Mouse (Mus musculus): ENCODE data around the gene Ror1. TPM values are rescaled to one million over a fixed set of nuclear protein-coding genes. Genes with fewer than 3 reads are reported as not detected.
A peak's percentile ranks its signal among the peaks of the same experiment; 100 is the strongest.

The Ror1 gene
- polyA plus RNA-seq, 1 experiment from 2014 or later: 6.4 TPM

- H3K4me2 ChIP-seq (ENCODE audit: low read depth, low read length): no peak overlapping the region
- WGBS: 64% methylated on average over 3 of the region's 3 CpGs
- H3K27me3 ChIP-seq (ENCODE audit: control insufficient read depth, insufficient read depth, low read length): no peaks in the 10 kb centered on the region
- no peak overlapping the region for H3K9ac ChIP-seq (ENCODE audit: low read length)
- H3K36me3 ChIP-seq (ENCODE audit: control insufficient read depth, insufficient read depth, low read length): no peaks in the 10 kb centered on the region
- ATAC-seq (ENCODE audit: insufficient read depth, low FRiP score): no peak
- H3K4me3 ChIP-seq (replicated peaks; ENCODE audit: low read length): no peak overlapping the region
- H3K27ac ChIP-seq (ENCODE audit: low read length): no peak overlapping the region
- H3K9me3 ChIP-seq (replicated peaks; ENCODE audit: control insufficient read depth, low read length): no peaks in the 10 kb centered on the region
- H3K4me1 ChIP-seq (ENCODE audit: control insufficient read depth, insufficient read depth, low read length): peaks cover 13% of the 10 kb centered on the region; the same call in 1 of the 2 replicates
Measured at GRCm38 (mm10) chr4:100166871-100167270, 71.3 kb downstream of the Ror1 start.

- Histone ChIP-seq H3K4me2 (ENCODE audit: low read depth, low read length) (peak overlapping the region; percentile 28; the same call in 1 of the 2 replicates), H3K27me3 (ENCODE audit: control insufficient read depth, insufficient read depth, low read length) (no peaks in the 10 kb centered on the region), H3K9ac (ENCODE audit: low read length) (no peak overlapping the region), H3K36me3 (ENCODE audit: control insufficient read depth, insufficient read depth, low read length) (no peaks in the 10 kb centered on the region), H3K27ac (ENCODE audit: low read length) (no peak overlapping the region), H3K4me3 (replicated peaks; ENCODE audit: low read length) (no peak overlapping the region), H3K4me1 (ENCODE audit: control insufficient read depth, insufficient read depth, low read length) (peaks cover 13% of the 10 kb centered on the region; the same call in 1 of the 2 replicates), H3K9me3 (replicated peaks; ENCODE audit: control insufficient read depth, low read length) (no peaks in the 10 kb centered on the region)
- WGBS: 55% methylated on average over 5 of the region's 5 CpGs
- no peak for ATAC-seq (ENCODE audit: insufficient read depth, low FRiP score)
Measured at GRCm38 (mm10) chr4:100169683-100170082, 74.1 kb downstream of the Ror1 start.

- WGBS: 48% methylated on average over 14 of the region's 14 CpGs
- Histone ChIP-seq H3K9ac (ENCODE audit: low read length) (no peak overlapping the region), H3K9me3 (replicated peaks; ENCODE audit: control insufficient read depth, low read length) (no peaks in the 10 kb centered on the region), H3K4me3 (replicated peaks; ENCODE audit: low read length) (no peak overlapping the region; the same call in 1 of the 2 replicates), H3K36me3 (ENCODE audit: control insufficient read depth, insufficient read depth, low read length) (no peaks in the 10 kb centered on the region), H3K27ac (ENCODE audit: low read length) (no peak overlapping the region), H3K27me3 (ENCODE audit: control insufficient read depth, insufficient read depth, low read length) (no peaks in the 10 kb centered on the region), H3K4me2 (ENCODE audit: low read depth, low read length) (peak overlapping the region; percentile 28), H3K4me1 (ENCODE audit: control insufficient read depth, insufficient read depth, low read length) (peaks cover 10% of the 10 kb centered on the region; the same call in 1 of the 2 replicates)
- no peak for ATAC-seq (ENCODE audit: insufficient read depth, low FRiP score)
Measured at GRCm38 (mm10) chr4:100170161-100170650, 74.6 kb downstream of the Ror1 start.

GRCm38 (mm10) chr4:100170743-100171142 lies 75.2 kb downstream of the Ror1 start:
- Histone ChIP-seq H3K27me3 (ENCODE audit: control insufficient read depth, insufficient read depth, low read length) (no peaks in the 10 kb centered on the region), H3K4me2 (ENCODE audit: low read depth, low read length) (no peak overlapping the region), H3K4me1 (ENCODE audit: control insufficient read depth, insufficient read depth, low read length) (peaks cover 6% of the 10 kb centered on the region; the same call in 1 of the 2 replicates), H3K36me3 (ENCODE audit: control insufficient read depth, insufficient read depth, low read length) (no peaks in the 10 kb centered on the region), H3K9ac (ENCODE audit: low read length) (no peak overlapping the region), H3K9me3 (replicated peaks; ENCODE audit: control insufficient read depth, low read length) (no peaks in the 10 kb centered on the region), H3K27ac (ENCODE audit: low read length) (no peak overlapping the region), H3K4me3 (replicated peaks; ENCODE audit: low read length) (no peak overlapping the region)
- ATAC-seq (ENCODE audit: insufficient read depth, low FRiP score): no peak
- WGBS: 62% methylated on average over 5 of the region's 5 CpGs

GRCm38 (mm10) chr4:100171483-100171898 lies 75.9 kb downstream of the Ror1 start:
- H3K27ac ChIP-seq (ENCODE audit: low read length): no peak overlapping the region
- H3K4me1 ChIP-seq (ENCODE audit: control insufficient read depth, insufficient read depth, low read length): peaks cover 5% of the 10 kb centered on the region; the same call in 1 of the 2 replicates
- no peaks in the 10 kb centered on the region for H3K9me3 ChIP-seq (replicated peaks; ENCODE audit: control insufficient read depth, low read length)
- no peaks in the 10 kb centered on the region for H3K36me3 ChIP-seq (ENCODE audit: control insufficient read depth, insufficient read depth, low read length)
- no peaks in the 10 kb centered on the region for H3K27me3 ChIP-seq (ENCODE audit: control insufficient read depth, insufficient read depth, low read length)
- WGBS: 44% methylated on average over 5 of the region's 5 CpGs
- no peak overlapping the region for H3K9ac ChIP-seq (ENCODE audit: low read length)
- H3K4me2 ChIP-seq (ENCODE audit: low read depth, low read length): no peak overlapping the region
- no peak overlapping the region for H3K4me3 ChIP-seq (replicated peaks; ENCODE audit: low read length)
- ATAC-seq (ENCODE audit: insufficient read depth, low FRiP score): no peak

GRCm38 (mm10) chr4:100175594-100175993 lies 80.0 kb downstream of the Ror1 start:
- no peaks in the 10 kb centered on the region for H3K4me1 ChIP-seq (ENCODE audit: control insufficient read depth, insufficient read depth, low read length)
- no peak overlapping the region for H3K9ac ChIP-seq (ENCODE audit: low read length)
- no peak overlapping the region for H3K4me2 ChIP-seq (ENCODE audit: low read depth, low read length)
- H3K4me3 ChIP-seq (replicated peaks; ENCODE audit: low read length): no peak overlapping the region
- 90% methylated on average over 7 of the region's 7 CpGs for WGBS
- H3K9me3 ChIP-seq (replicated peaks; ENCODE audit: control insufficient read depth, low read length): no peaks in the 10 kb centered on the region
- H3K36me3 ChIP-seq (ENCODE audit: control insufficient read depth, insufficient read depth, low read length): no peaks in the 10 kb centered on the region
- H3K27ac ChIP-seq (ENCODE audit: low read length): no peak overlapping the region
- ATAC-seq (ENCODE audit: insufficient read depth, low FRiP score): no peak
- no peaks in the 10 kb centered on the region for H3K27me3 ChIP-seq (ENCODE audit: control insufficient read depth, insufficient read depth, low read length)

GRCm38 (mm10) chr4:100178316-100178715 lies 82.7 kb downstream of the Ror1 start:
- whole genome bisulfite sequencing: 71% methylated on average over 3 of the region's 3 CpGs
- Histone ChIP-seq H3K27me3 (ENCODE audit: control insufficient read depth, insufficient read depth, low read length) (no peaks in the 10 kb centered on the region), H3K4me2 (ENCODE audit: low read depth, low read length) (no peak overlapping the region), H3K27ac (ENCODE audit: low read length) (no peak overlapping the region), H3K9ac (ENCODE audit: low read length) (no peak overlapping the region), H3K4me3 (replicated peaks; ENCODE audit: low read length) (no peak overlapping the region), H3K9me3 (replicated peaks; ENCODE audit: control insufficient read depth, low read length) (no peaks in the 10 kb centered on the region), H3K36me3 (ENCODE audit: control insufficient read depth, insufficient read depth, low read length) (no peaks in the 10 kb centered on the region), H3K4me1 (ENCODE audit: control insufficient read depth, insufficient read depth, low read length) (0 out of 2 replicates have a peak, but pooled peaks cover 3% of the 10 kb centered on the region)
- no peak for ATAC-seq (ENCODE audit: insufficient read depth, low FRiP score)

GRCm38 (mm10) chr4:100181676-100182075 lies 86.1 kb downstream of the Ror1 start:
- no peaks in the 10 kb centered on the region for H3K9me3 ChIP-seq (replicated peaks; ENCODE audit: control insufficient read depth, low read length)
- H3K27me3 ChIP-seq (ENCODE audit: control insufficient read depth, insufficient read depth, low read length): no peaks in the 10 kb centered on the region
- no peak for ATAC-seq (ENCODE audit: insufficient read depth, low FRiP score)
- 46% methylated on average over 5 of the region's 5 CpGs for WGBS
- H3K4me2 ChIP-seq (ENCODE audit: low read depth, low read length): no peak overlapping the region
- no peak overlapping the region for H3K4me3 ChIP-seq (replicated peaks; ENCODE audit: low read length)
- H3K36me3 ChIP-seq (ENCODE audit: control insufficient read depth, insufficient read depth, low read length): no peaks in the 10 kb centered on the region
- 0 out of 2 replicates have a peak, but pooled peaks cover 3% of the 10 kb centered on the region for H3K4me1 ChIP-seq (ENCODE audit: control insufficient read depth, insufficient read depth, low read length)
- H3K27ac ChIP-seq (ENCODE audit: low read length): no peak overlapping the region
- H3K9ac ChIP-seq (ENCODE audit: low read length): no peak overlapping the region

GRCm38 (mm10) chr4:100186781-100187180 lies 91.2 kb downstream of the Ror1 start:
- no peaks in the 10 kb centered on the region for H3K27me3 ChIP-seq (ENCODE audit: control insufficient read depth, insufficient read depth, low read length)
- H3K36me3 ChIP-seq (ENCODE audit: control insufficient read depth, insufficient read depth, low read length): no peaks in the 10 kb centered on the region
- WGBS: 86% methylated on average over 8 of the region's 8 CpGs
- no peak overlapping the region for H3K9ac ChIP-seq (ENCODE audit: low read length)
- H3K4me2 ChIP-seq (ENCODE audit: low read depth, low read length): no peak overlapping the region
- H3K4me1 ChIP-seq (ENCODE audit: control insufficient read depth, insufficient read depth, low read length): peaks cover 15% of the 10 kb centered on the region
- no peaks in the 10 kb centered on the region for H3K9me3 ChIP-seq (replicated peaks; ENCODE audit: control insufficient read depth, low read length)
- no peak overlapping the region for H3K4me3 ChIP-seq (replicated peaks; ENCODE audit: low read length)
- no peak overlapping the region for H3K27ac ChIP-seq (ENCODE audit: low read length)
- ATAC-seq (ENCODE audit: insufficient read depth, low FRiP score): no peak

All from stomach, embryonic 16.5 days (tissue).